Mouse (Mus musculus) kidney, postnatal 10 days (tissue): ENCODE results near the gene Alx3.
"Not testable (repeated sequence)": the region's sequence is repeated elsewhere in the genome, so short reads cannot be mapped to it uniquely, and the experiment has no call there.

Source experiments
- DNase-seq: peaks from one replicate; pipeline ENCODE4 v3.0.0; 2021; ENCODE audit warnings: mixed read lengths

Gene Alx3

DNA sequence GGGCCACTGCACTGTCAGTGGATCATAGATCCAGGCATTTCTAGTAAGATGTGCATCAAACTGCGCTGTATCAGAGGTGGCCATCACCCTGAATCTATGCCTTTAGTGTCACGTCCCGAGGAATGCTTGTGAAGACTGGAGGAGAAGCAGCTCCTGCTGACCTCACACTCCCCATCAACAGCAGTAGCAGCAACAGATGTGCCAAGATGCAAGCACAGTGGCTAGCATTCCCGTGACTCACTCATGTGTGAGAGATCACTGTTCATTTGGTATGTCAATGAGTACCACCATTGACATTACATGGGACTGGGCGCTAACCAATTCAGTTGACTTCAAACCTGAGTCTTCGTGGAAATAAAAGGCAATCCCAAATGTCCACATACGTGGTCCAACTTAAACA, 32.8 kb downstream of the Alx3 start:
- no peak for DNase-seq

GRCm38 (mm10) chr3:107628551-107628950, 33.7 kb downstream of the Alx3 start:
- no peak for DNase-seq

DNA sequence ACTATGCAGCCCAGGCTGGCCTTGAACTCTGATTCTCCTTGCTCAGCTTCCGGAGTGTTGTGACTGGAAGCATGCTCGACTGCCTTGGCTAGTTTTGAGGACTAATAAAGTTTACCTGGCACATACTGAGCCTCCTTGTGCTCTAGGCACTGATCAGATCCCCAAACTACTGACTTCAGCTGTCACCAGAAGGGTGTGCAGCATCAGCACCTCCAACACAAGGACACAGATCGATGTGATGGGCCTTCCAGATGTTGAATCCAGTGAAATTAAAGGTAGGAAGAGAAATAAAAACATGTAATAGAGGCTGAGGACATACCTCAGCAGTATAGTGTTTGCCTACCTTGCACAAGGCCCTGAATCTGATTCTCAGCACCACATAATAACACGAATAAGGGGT, 34.6 kb downstream of the Alx3 start:
- no peak for DNase-seq

DNA sequence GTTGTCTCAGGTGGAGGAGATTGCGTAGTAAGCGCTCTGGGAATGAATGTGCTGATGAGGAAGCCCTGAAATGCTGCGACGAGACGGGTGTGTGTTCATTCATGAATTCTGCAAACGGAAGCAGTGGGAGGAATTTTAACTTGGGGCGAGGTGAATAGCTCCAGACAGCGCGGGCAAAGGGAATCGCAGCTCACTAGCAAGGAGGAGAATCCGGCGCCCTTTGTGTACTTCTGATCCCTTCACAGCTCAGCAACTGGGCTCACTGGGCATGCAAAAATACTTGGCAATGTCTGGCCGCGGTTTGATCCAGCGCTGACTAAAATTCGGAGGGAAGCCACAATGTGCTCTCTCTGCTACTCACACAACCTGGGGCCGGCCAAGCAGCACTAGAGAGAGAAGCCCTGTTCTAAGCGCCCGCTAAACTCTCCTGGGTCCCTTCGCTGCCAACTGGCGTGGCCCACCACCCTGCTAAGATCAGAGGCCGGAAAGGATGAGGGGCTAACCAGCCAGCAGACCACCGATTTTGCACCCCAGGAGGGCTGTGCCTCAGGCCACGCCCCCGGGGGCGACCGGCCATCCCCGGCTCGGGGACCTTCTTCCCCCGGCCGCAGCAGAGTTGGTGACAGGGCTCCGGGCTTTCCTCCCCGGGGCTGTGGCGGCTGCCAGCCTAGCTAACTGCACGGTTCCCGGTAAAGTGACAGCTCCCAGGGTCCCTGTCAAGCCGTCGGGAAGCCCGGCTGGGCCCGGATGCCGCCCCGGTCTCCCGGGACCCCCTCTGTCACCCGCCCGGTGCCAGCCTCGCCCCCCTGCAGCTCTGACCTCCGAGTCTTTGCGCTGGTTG, 36.1 kb downstream of the Alx3 start, which contains the start of gene Gm10961:
Gm10961 (plus strand) TSS at position 641 of the 841 bp plus-strand sequence.
- DNase-seq = peak; percentile 72

GRCm38 (mm10) chr3:107631523-107631958, 36.7 kb downstream of the Alx3 start, which contains the start of gene Strip1:
Gene Strip1, minus strand, starts transcription at chr3:107631694.
- DNase-seq = peak; percentile 96

DNA sequence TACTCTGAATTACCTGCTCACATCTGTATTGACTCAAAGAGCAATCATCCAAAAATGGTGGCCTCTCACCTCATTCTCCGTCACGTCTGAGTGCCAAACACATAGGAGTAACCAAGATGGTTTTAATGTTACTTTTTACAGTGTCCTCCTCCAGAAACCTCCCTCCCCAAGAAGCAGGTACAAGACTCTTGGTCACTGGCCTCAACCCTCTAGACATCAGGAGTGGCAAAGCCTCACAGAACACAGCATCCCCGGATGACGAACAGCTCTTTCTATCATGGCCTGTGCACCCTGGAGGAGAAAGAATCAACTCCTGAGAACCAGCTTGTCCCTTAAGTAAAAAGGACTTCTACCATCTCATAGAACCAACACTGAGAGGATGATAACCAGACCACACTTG, 38.0 kb downstream of the Alx3 start:
- no peak for DNase-seq

DNA sequence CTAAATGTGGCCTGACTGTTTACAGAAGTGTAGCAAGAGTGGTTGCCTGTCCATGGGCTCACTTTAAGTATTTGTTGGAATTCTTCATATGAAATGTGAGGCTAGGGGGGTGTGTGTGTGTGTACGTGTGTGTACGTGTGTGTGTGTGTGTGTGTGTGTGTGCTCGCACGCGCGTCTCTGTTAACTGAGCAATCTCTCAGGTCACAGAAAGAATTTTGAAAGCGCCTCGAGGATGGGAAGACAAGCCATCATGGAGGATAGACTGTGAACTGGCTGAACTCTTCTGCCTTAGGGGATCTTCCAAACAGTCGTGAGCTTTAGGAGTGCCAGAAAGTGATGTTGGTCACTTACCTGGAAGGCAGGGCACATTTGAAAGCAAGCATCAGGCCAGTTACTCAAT, 39.1 kb downstream of the Alx3 start:
- no peak for DNase-seq

DNA sequence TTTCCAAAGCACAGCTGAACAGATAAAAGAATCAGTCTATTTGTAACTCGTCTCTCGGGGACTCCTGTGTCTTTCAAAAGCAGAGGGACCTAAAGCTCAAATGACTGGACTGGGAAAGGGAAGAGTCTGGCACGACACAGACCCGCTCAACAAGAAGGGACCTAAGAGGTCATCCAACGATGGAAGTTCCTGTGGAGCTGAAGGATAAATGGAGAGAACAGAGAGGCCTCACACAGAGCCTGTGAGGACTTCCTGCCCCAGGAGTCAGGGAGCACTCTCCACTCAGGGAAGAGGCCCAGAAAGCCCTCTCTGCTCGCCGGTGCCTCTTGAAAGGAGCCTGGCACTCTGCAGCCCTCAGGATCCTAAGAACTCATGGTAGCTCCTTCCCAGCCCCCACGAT, 41.0 kb downstream of the Alx3 start:
- no peak for DNase-seq

- peak; percentile 0 for DNase-seq
Observed at GRCm38 (mm10) chr3:107636236-107636635, 41.4 kb downstream of the Alx3 start.

DNA sequence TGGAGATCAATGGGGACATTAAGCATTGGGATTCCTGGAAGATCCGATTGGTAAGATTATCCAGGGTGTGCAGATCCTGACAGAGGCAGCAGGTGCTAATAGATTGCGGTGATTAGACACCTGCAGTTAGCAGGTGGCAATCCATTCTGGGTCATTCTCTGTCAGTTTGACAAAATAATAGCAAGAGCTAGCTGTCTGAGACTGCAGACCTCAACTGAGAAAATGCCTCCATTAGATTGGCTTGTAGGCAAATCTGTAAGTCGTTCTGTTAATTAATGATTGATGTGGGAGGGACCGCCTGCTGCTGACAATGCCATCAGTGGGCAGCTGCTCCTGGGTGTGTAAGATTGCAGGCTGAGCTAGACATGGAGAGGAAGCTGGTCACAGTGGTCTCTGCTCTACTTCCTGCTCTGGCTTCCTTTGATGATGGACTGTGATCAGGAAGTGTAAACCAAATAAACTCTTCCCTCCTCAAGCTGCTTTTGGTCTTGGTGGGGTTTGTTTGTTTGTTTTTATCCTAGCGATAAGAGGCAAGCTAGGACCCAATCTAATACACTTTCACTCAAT, 42.9 kb downstream of the Alx3 start:
- no peak for DNase-seq

DNA sequence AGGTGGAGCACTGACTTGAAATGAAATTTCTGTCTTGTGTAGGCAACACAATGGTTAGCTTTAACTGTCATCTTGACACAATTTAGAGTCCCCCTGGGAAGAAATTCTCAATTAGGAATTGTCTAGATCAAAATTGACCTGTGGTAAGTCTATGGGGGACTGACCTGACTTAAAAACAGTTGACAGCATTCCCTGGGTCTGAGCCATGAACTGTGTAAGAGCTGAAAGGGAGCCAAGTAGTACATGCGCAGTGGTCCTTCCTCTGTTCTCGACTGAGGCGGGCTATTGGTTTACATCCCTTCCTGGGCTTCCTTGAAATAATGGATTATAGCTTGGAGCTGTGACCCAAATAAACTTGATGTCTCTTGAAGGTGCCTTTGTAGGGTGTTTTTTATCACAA, 52.1 kb downstream of the Alx3 start:
- DNase-seq = peak; percentile 30

DNA sequence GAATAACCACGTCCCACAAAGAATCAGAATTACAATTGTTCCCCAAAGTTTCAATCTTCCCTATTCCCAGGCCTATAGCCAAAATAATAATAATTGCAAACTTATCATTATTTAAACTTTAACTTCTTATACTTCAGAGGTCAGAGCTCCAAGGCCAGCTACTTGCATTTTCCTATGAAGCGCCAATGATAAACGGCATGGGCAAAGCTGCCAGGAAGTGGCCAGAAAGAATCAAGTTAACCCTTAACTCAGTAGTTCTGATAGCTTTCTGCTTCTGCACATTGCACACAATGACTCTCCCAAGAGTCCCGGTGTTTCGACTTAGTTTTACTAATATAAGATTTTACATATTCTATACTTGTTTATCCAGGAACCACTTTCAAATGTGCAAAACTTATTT, 55.4 kb downstream of the Alx3 start:
- not testable (repeated sequence) for DNase-seq

- no peak for DNase-seq
Observed at GRCm38 (mm10) chr3:107652968-107653367, 58.1 kb downstream of the Alx3 start.

DNA sequence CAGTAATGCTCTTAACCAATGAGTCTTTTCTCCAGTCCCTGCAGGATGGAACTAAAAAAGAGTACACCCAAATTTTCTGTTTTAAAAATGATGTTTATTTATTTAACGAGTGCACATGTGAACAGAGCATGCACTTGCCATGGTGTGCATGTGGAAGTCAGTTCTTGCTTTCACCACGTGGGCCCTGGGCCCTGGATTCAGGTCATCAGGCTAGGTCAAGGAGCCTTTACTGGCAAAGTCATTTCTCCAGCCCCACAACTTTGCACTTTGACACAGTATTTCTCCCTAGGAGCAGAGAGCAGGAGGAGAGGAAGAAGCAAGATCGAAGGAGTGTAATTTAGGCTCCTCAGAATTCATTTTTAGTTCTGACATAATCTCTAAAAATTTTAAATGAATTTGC, 60.0 kb downstream of the Alx3 start:
- no peak for DNase-seq
